Mouse (Mus musculus): ENCODE data around the gene Ephb4.

GRCm38 (mm10) chr5:137330910-137331309 is 19.0 kb upstream of the Ephb4 start:
- TF ChIP-seq GATA1 (IDR thresholded peaks at IDR 0.05; ENCODE audit: low read length) (no peak), TAL1 (IDR thresholded peaks at IDR 0.05; ENCODE audit: low read length) (no peak)
